Mouse (Mus musculus) ovary, postnatal 14 days (tissue): ENCODE results near the gene Wnt2b.

Experiments used
- DNase-seq: peaks from one replicate; pipeline ENCODE4 v3.0.0; 2022; ENCODE audit warnings: low spot score

The Wnt2b gene

DNA sequence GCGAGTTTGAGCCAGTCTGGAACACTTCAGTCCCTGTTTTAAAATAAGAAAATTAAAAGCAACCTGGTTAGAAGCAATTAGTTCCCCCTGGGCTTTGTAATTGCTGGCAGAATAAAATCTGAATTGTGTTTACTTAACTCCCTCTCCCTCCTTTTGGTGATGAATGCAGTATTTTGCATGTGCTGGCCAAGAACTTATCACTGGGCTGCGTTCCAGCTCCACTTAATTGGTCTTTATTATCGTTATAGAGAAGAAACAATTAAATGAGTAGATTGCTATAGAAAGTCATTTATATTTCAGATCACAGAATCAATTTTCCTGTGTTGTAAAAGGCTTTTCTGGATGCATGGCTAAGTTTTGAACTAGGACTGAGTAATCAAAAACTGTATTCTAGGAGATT lies 65.6 kb downstream of the Wnt2b start:
- DNase-seq = no peak
